17 mouse cellular contexts compared by ENCODE assay signal in genomic region chr11:68227837-68228236, GRCm38 (mm10).
"Had no signal": no experiment of that assay in that cellular context is flagged by ENCODE, and none has a peak within 500 bp of the region (broad histone marks: within the 10 kb centered on the region; RNA-seq: fewer than 3 reads in every experiment).

No protein-coding gene starts in this region.

- H3K9me3 ChIP-seq: liver, embryonic 13.5 days; liver, embryonic 15.5 days; lung, embryonic 15.5 days; midbrain, embryonic 12.5 days; midbrain, embryonic 15.5 days; neural tube, embryonic 12.5 days; stomach, embryonic 15.5 days had no signal

- H3K4me1 ChIP-seq: liver, embryonic 13.5 days; liver, embryonic 15.5 days; megakaryocyte, embryonic 14.5 days had no signal

- H3K4me3 ChIP-seq: liver, embryonic 13.5 days; liver, embryonic 15.5 days; lung, embryonic 15.5 days; megakaryocyte, embryonic 14.5 days; midbrain, embryonic 12.5 days; midbrain, embryonic 15.5 days; neural tube, embryonic 12.5 days; stomach, embryonic 15.5 days had no signal

- H3K4me2 ChIP-seq: liver, embryonic 11.5 days; liver, embryonic 13.5 days; liver, embryonic 15.5 days; lung, embryonic 15.5 days; midbrain, embryonic 12.5 days; midbrain, embryonic 15.5 days; neural tube, embryonic 12.5 days; stomach, embryonic 15.5 days had no signal

- DNase-seq: liver, embryonic 13.5 days; liver, postnatal 0 days; lung, adult 2 months; lung, postnatal 14 days; lung, postnatal 36 days; right cerebral cortex, postnatal 14 days had no signal

- ATAC-seq: liver, postnatal 0 days; lung, postnatal 0 days; midbrain, embryonic 15.5 days had no signal

- H3K27ac ChIP-seq: liver, embryonic 13.5 days; liver, embryonic 15.5 days; lung, embryonic 15.5 days; macrophage; midbrain, embryonic 12.5 days; midbrain, embryonic 15.5 days; neural tube, embryonic 12.5 days; stomach, postnatal 0 days had no signal

- H3K27me3 ChIP-seq: liver, embryonic 13.5 days; liver, embryonic 15.5 days; lung, embryonic 15.5 days; neural tube, embryonic 12.5 days; stomach, embryonic 15.5 days had no signal

- H3K36me3 ChIP-seq: liver, embryonic 13.5 days; liver, embryonic 15.5 days; lung, embryonic 15.5 days; midbrain, embryonic 12.5 days; midbrain, embryonic 15.5 days; stomach, embryonic 15.5 days had no signal

- H3K9ac ChIP-seq: liver, embryonic 13.5 days; liver, embryonic 15.5 days; liver, postnatal 0 days; lung, embryonic 15.5 days; midbrain, embryonic 12.5 days; midbrain, embryonic 15.5 days; neural tube, embryonic 12.5 days; stomach, embryonic 15.5 days had no signal
